Mouse (Mus musculus) neural tube, embryonic 11.5 days (tissue): ENCODE results near the gene Naglu. TPM values are rescaled to one million over a fixed set of nuclear protein-coding genes. Genes with fewer than 3 reads are reported as not detected.

Source experiments
- ATAC-seq: fragments of 200-750 bp; cut with Nextera tagmentation; 2 replicates; pipeline ENCODE4 v1.8.0; 2017; ENCODE audit warnings: moderate number of reproducible peaks, mild to moderate bottlenecking, moderate TSS enrichment, moderate library complexity; ENCODE audit not compliant: insufficient read depth, low FRiP score, low TSS enrichment
- DNase-seq: peaks from one replicate; pipeline ENCODE4 v3.0.0-alpha.2; 2015; ENCODE audit warnings: low spot score
- H3K27ac ChIP-seq: fragments of 300-500 bp; sonication (generic); 2 replicates; pipeline ENCODE4 v1.5.1; 2014; ENCODE audit warnings: low read depth, mild to moderate bottlenecking, low read length
- H3K27me3 ChIP-seq: fragments of 300-500 bp; sonication (generic); 2 replicates; pipeline ENCODE4 v1.6.1; 2014; ENCODE audit warnings: mild to moderate bottlenecking, low read length, mixed read lengths; ENCODE audit not compliant: control insufficient read depth, insufficient read depth
- H3K36me3 ChIP-seq: fragments of 300-500 bp; sonication (generic); 2 replicates; pipeline ENCODE4 v1.6.1; 2014; ENCODE audit warnings: mild to moderate bottlenecking, low read length, moderate library complexity, mixed read lengths; ENCODE audit not compliant: control insufficient read depth, insufficient read depth
- H3K4me1 ChIP-seq: fragments of 300-500 bp; sonication (generic); 2 replicates; pipeline ENCODE4 v1.6.1; 2014; ENCODE audit warnings: low read length, mixed read lengths; ENCODE audit not compliant: control insufficient read depth, insufficient read depth
- H3K4me2 ChIP-seq: fragments of 300-500 bp; sonication (generic); 2 replicates; pipeline ENCODE4 v1.6.1; 2014; ENCODE audit warnings: low read depth, mild to moderate bottlenecking, moderate library complexity
- H3K4me3 ChIP-seq: fragments of 300-500 bp; sonication (generic); 2 replicates; pipeline ENCODE4 v1.5.1; 2014; ENCODE audit warnings: low read depth, low read length
- H3K9ac ChIP-seq: fragments of 300-500 bp; sonication (generic); 2 replicates; pipeline ENCODE4 v1.6.1; 2014; ENCODE audit warnings: mild to moderate bottlenecking, low read length
- H3K9me3 ChIP-seq: fragments of 300-500 bp; sonication (generic); 2 replicates; pipeline ENCODE4 v1.6.1; 2016; ENCODE audit warnings: low read length; ENCODE audit not compliant: control insufficient read depth
- WGBS: fragments of 180-500 bp; shearing (Covaris S2); extraction: QIAGEN DNeasy Blood & Tissue Kit; methylation state at CpG from one replicate; pipeline ENCODE4 v1.1.7; 2014; 5-methylcytosine and 5-hydroxymethylcytosine counted together
- polyA plus RNA-seq: library from polyadenylated mRNA; unstranded; fragments of >200 nt; fragmentation: Nextera tagmentation; extraction: Ambion mirVana; gene quantifications from 2 replicates; pipeline ENCODE4 v1.2.1, GENCODE M21; 2014

Gene Naglu
- 5.8 and 5.9 TPM in 2 replicates for polyA plus RNA-seq

GRCm38 (mm10) chr11:101069391-101070188 is at the start of gene Naglu:
Gene Naglu, plus strand, starts transcription at chr11:101070012.
- Histone ChIP-seq H3K4me1 (no peaks in the 10 kb centered on the region; the same call in 1 of the 2 replicates), H3K4me2 (peak within 1 kb of the TSS; percentile 99), H3K27ac (no peak within 1 kb of the TSS), H3K9ac (peak within 1 kb of the TSS; percentile 81), H3K4me3 (peak within 1 kb of the TSS; percentile 79), H3K9me3 (no peaks in the 10 kb centered on the region), H3K27me3 (peaks cover 10% of the 10 kb centered on the region; the same call in 1 of the 2 replicates), H3K36me3 (no peaks in the 10 kb centered on the region)
- 5% methylated on average over 35 of the region's 35 CpGs for WGBS
- peak; percentile 91 for DNase-seq
- ATAC-seq, result peak; percentile 86; the same call in 1 of the 2 replicates

- H3K4me3 ChIP-seq, result no peak overlapping the region
- 87% methylated on average over 12 of the region's 12 CpGs for WGBS
Measured at GRCm38 (mm10) chr11:101023371-101023770, 46.4 kb upstream of the Naglu start.

GRCm38 (mm10) chr11:101024001-101024400 is 45.8 kb upstream of the Naglu start:
- 94% methylated on average over 4 of the region's 4 CpGs for WGBS
- DNase-seq (no peak), ATAC-seq (no peak)
- H3K4me2 ChIP-seq, result no peak overlapping the region
- no peak overlapping the region for H3K4me3 ChIP-seq
- no peaks in the 10 kb centered on the region for H3K9me3 ChIP-seq
- H3K27ac ChIP-seq, result no peak overlapping the region
- no peaks in the 10 kb centered on the region for H3K4me1 ChIP-seq
- H3K36me3 ChIP-seq, result peaks cover 9% of the 10 kb centered on the region
- H3K9ac ChIP-seq, result no peak overlapping the region
- H3K27me3 ChIP-seq, result no peaks in the 10 kb centered on the region

More at GRCm38 (mm10) chr11:101023371-101023770, 46.4 kb upstream of the Naglu start:
- no peaks in the 10 kb centered on the region for H3K4me1 ChIP-seq
- H3K27ac ChIP-seq, result no peak overlapping the region
- no peaks in the 10 kb centered on the region for H3K27me3 ChIP-seq
- no peak overlapping the region for H3K4me2 ChIP-seq
- H3K9ac ChIP-seq, result no peak overlapping the region
- DNase-seq, result no peak
- H3K9me3 ChIP-seq, result no peaks in the 10 kb centered on the region
- ATAC-seq, result no peak
- H3K36me3 ChIP-seq, result peaks cover 9% of the 10 kb centered on the region

- H3K9ac ChIP-seq, result no peak overlapping the region
- no peaks in the 10 kb centered on the region for H3K9me3 ChIP-seq
- H3K4me1 ChIP-seq, result no peaks in the 10 kb centered on the region
- peaks cover 9% of the 10 kb centered on the region for H3K36me3 ChIP-seq
- no peaks in the 10 kb centered on the region for H3K27me3 ChIP-seq
- H3K27ac ChIP-seq, result no peak overlapping the region
- H3K4me2 ChIP-seq, result no peak overlapping the region
- 93% methylated on average over 11 of the region's 11 CpGs for WGBS
- ATAC-seq (no peak), DNase-seq (no peak)
- H3K4me3 ChIP-seq, result no peak overlapping the region
Measured at GRCm38 (mm10) chr11:101027121-101027520, 42.7 kb upstream of the Naglu start.

GRCm38 (mm10) chr11:101029320-101029719 is 40.5 kb upstream of the Naglu start:
- WGBS, result 92% methylated on average over 8 of the region's 8 CpGs
- ATAC-seq (no peak), DNase-seq (no peak)
- H3K4me3 ChIP-seq, result no peak overlapping the region
- H3K4me1 ChIP-seq, result no peaks in the 10 kb centered on the region
- H3K36me3 ChIP-seq, result peaks cover 7% of the 10 kb centered on the region
- no peak overlapping the region for H3K27ac ChIP-seq
- H3K4me2 ChIP-seq, result no peak overlapping the region
- no peak overlapping the region for H3K9ac ChIP-seq
- no peaks in the 10 kb centered on the region for H3K27me3 ChIP-seq
- no peaks in the 10 kb centered on the region for H3K9me3 ChIP-seq

- peaks cover 7% of the 10 kb centered on the region for H3K36me3 ChIP-seq
- ATAC-seq (no peak), DNase-seq (no peak)
- no peak overlapping the region for H3K4me3 ChIP-seq
- no peak overlapping the region for H3K27ac ChIP-seq
- no peak overlapping the region for H3K4me2 ChIP-seq
- WGBS, result 88% methylated on average over 10 of the region's 10 CpGs
- no peak overlapping the region for H3K9ac ChIP-seq
- H3K27me3 ChIP-seq, result no peaks in the 10 kb centered on the region
- H3K9me3 ChIP-seq, result no peaks in the 10 kb centered on the region
- no peaks in the 10 kb centered on the region for H3K4me1 ChIP-seq
Measured at GRCm38 (mm10) chr11:101030136-101030807, 39.5 kb upstream of the Naglu start.

- WGBS, result 94% methylated on average over 4 of the region's 4 CpGs
- ATAC-seq (no peak), DNase-seq (no peak)
- Histone ChIP-seq H3K4me1 (no peaks in the 10 kb centered on the region), H3K27me3 (no peaks in the 10 kb centered on the region), H3K9me3 (no peaks in the 10 kb centered on the region), H3K4me2 (no peak overlapping the region), H3K27ac (no peak overlapping the region), H3K36me3 (peaks cover 7% of the 10 kb centered on the region), H3K9ac (no peak overlapping the region), H3K4me3 (no peak overlapping the region)
Measured at GRCm38 (mm10) chr11:101030808-101031156, 39.0 kb upstream of the Naglu start.

- H3K4me1 ChIP-seq, result no peaks in the 10 kb centered on the region
- no peak overlapping the region for H3K4me3 ChIP-seq
- H3K4me2 ChIP-seq, result no peak overlapping the region
- H3K27me3 ChIP-seq, result no peaks in the 10 kb centered on the region
- WGBS, result 100% methylated on average over 1 of the region's 1 CpGs
- DNase-seq (no peak), ATAC-seq (no peak)
- no peak overlapping the region for H3K9ac ChIP-seq
- H3K9me3 ChIP-seq, result no peaks in the 10 kb centered on the region
- peaks cover 7% of the 10 kb centered on the region for H3K36me3 ChIP-seq
- no peak overlapping the region for H3K27ac ChIP-seq
Measured at GRCm38 (mm10) chr11:101031470-101031869, 38.3 kb upstream of the Naglu start.
